Mouse (Mus musculus) ES-Bruce4 (cell line): ENCODE data around the gene Gpha2. TPM values are rescaled to one million over a fixed set of nuclear protein-coding genes. Genes with fewer than 3 reads are reported as not detected.

Experiments used
- H3K27ac ChIP-seq: 2 replicates; pipeline ENCODE4 v1.5.1; 2012; ENCODE audit warnings: low read length, inconsistent platforms; ENCODE audit not compliant: insufficient read depth
- H3K27me3 ChIP-seq: 2 replicates; pipeline ENCODE4 v1.6.1; 2012; ENCODE audit warnings: mild to moderate bottlenecking, low read length, inconsistent platforms; ENCODE audit not compliant: control insufficient read depth, poor library complexity, insufficient read depth, severe bottlenecking
- H3K36me3 ChIP-seq: 2 replicates; pipeline ENCODE4 v1.6.1; 2012; ENCODE audit warnings: inconsistent platforms, mild to moderate bottlenecking, low read length, moderate library complexity; ENCODE audit not compliant: control insufficient read depth, poor library complexity, insufficient read depth, severe bottlenecking
- H3K4me1 ChIP-seq: one replicate; pipeline ENCODE4 v1.8.1; 2011; ENCODE audit warnings: low read length; ENCODE audit not compliant: control insufficient read depth, insufficient read depth
- H3K4me3 ChIP-seq: 2 replicates; pipeline ENCODE4 v1.5.1; 2011; ENCODE audit warnings: low read depth, mild to moderate bottlenecking, low read length
- H3K9ac ChIP-seq: 2 replicates; pipeline ENCODE4 v1.6.1; 2012; ENCODE audit warnings: low read depth, mild to moderate bottlenecking, inconsistent platforms; ENCODE audit not compliant: poor library complexity, severe bottlenecking
- H3K9me3 ChIP-seq: replicated peaks from 2 replicates; pipeline ENCODE4 v1.6.1; 2012; ENCODE audit warnings: mild to moderate bottlenecking, low read length, inconsistent platforms; ENCODE audit not compliant: control insufficient read depth, poor library complexity, insufficient read depth, severe bottlenecking
- CTCF ChIP-seq: IDR thresholded peaks from one replicate; pipeline ENCODE4 v1.8.1; 2011; ENCODE audit warnings: low read depth, low read length
- EP300 ChIP-seq: IDR thresholded peaks from 2 replicates; pipeline ENCODE4 v1.6.1; 2011; ENCODE audit warnings: low read depth, low read length; ENCODE audit not compliant: insufficient read depth
- POLR2A ChIP-seq: IDR thresholded peaks from one replicate; pipeline ENCODE4 v1.8.1; 2011; ENCODE audit warnings: low read length; ENCODE audit not compliant: insufficient read depth
- polyA plus RNA-seq: library from polyadenylated mRNA; stranded (reverse); fragments of >200 nt; gene quantifications from 2 replicates; pipeline ENCODE4 v1.2.4, GENCODE M21; 2011; ENCODE audit warnings: low read depth; ENCODE audit not compliant: missing spikeins, insufficient read depth, insufficient read length

Gene Gpha2
- polyA plus RNA-seq, 1 experiment, result 1.0 TPM

GRCm38 (mm10) chr19:6231036-6231435 is 4.9 kb downstream of the Gpha2 start:
- Histone ChIP-seq H3K27me3 (no peaks in the 10 kb centered on the region), H3K9ac (no peak overlapping the region), H3K36me3 (no peaks in the 10 kb centered on the region), H3K4me1 (no peaks in the 10 kb centered on the region), H3K9me3 (no peaks in the 10 kb centered on the region), H3K27ac (no peak overlapping the region), H3K4me3 (no peak overlapping the region)
- TF ChIP-seq EP300 (no peak), POLR2A (no peak), CTCF (no peak)

GRCm38 (mm10) chr19:6233647-6234046 is 7.5 kb downstream of the Gpha2 start:
- Histone ChIP-seq H3K9ac (no peak overlapping the region), H3K36me3 (no peaks in the 10 kb centered on the region), H3K27ac (no peak overlapping the region), H3K27me3 (no peaks in the 10 kb centered on the region), H3K9me3 (no peaks in the 10 kb centered on the region), H3K4me3 (no peak overlapping the region), H3K4me1 (no peaks in the 10 kb centered on the region)
- TF ChIP-seq EP300, result no peak

- Histone ChIP-seq H3K27me3 (no peaks in the 10 kb centered on the region), H3K9ac (peak overlapping the region; percentile 45), H3K4me1 (peaks cover 2% of the 10 kb centered on the region), H3K4me3 (peak overlapping the region; percentile 72), H3K9me3 (no peaks in the 10 kb centered on the region), H3K27ac (no peak overlapping the region), H3K36me3 (no peaks in the 10 kb centered on the region)
- TF ChIP-seq POLR2A, result no peak
- no peak for TF ChIP-seq CTCF
- no peak for TF ChIP-seq EP300
Observed at GRCm38 (mm10) chr19:6234337-6235083, 8.3 kb downstream of the Gpha2 start.

GRCm38 (mm10) chr19:6235084-6236052 is 9.2 kb downstream of the Gpha2 start, which contains the start of gene Ppp2r5b:
Gene Ppp2r5b (minus strand): TSS chr19:6235872.
- Histone ChIP-seq H3K36me3 (no peaks in the 10 kb centered on the region), H3K27me3 (no peaks in the 10 kb centered on the region), H3K4me3 (peak within 1 kb of the TSS; percentile 76), H3K9ac (peak within 1 kb of the TSS; percentile 45), H3K9me3 (no peaks in the 10 kb centered on the region), H3K4me1 (peaks cover 5% of the 10 kb centered on the region), H3K27ac (peak within 1 kb of the TSS; percentile 68)
- peak; percentile 38 for TF ChIP-seq CTCF
- TF ChIP-seq EP300, result no peak

- peak overlapping the region; percentile 68 for H3K27ac ChIP-seq
- H3K36me3 ChIP-seq, result no peaks in the 10 kb centered on the region
- no peaks in the 10 kb centered on the region for H3K9me3 ChIP-seq
- peak overlapping the region; percentile 76 for H3K4me3 ChIP-seq
- no peak for TF ChIP-seq EP300
- TF ChIP-seq POLR2A, result no peak
- no peak for TF ChIP-seq CTCF
- no peaks in the 10 kb centered on the region for H3K27me3 ChIP-seq
- peaks cover 5% of the 10 kb centered on the region for H3K4me1 ChIP-seq
- peak overlapping the region; percentile 45 for H3K9ac ChIP-seq
Observed at GRCm38 (mm10) chr19:6236053-6236441, 9.9 kb downstream of the Gpha2 start.

- no peak overlapping the region for H3K27ac ChIP-seq
- no peaks in the 10 kb centered on the region for H3K36me3 ChIP-seq
- no peaks in the 10 kb centered on the region for H3K9me3 ChIP-seq
- H3K4me1 ChIP-seq, result peaks cover 5% of the 10 kb centered on the region
- no peaks in the 10 kb centered on the region for H3K27me3 ChIP-seq
- TF ChIP-seq POLR2A (no peak), CTCF (no peak), EP300 (no peak)
- H3K4me3 ChIP-seq, result no peak overlapping the region
- no peak overlapping the region for H3K9ac ChIP-seq
Observed at GRCm38 (mm10) chr19:6236842-6237241, 10.7 kb downstream of the Gpha2 start.
